Comparison of ENCODE assay signal across 20 mouse cellular contexts in the genomic region with DNA sequence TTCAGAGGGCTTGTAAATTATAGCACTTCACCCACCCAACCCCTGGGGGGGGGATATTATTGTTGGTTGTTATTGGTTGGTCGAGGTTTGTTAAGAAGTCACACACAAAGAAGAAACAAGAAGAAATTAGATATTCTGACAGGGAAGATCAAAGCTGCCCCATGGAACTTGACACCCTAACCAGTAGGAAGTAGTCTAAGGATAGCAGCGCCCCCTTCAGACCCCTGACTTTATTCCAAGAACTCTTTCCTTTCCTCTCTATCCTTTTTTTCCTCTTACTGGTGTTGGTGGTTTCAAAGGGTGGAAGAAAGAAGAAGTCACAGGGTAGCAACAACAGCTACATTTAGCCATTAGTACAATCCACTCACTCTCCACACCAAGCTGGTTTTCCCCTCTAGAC. TPM values are rescaled to one million over a fixed set of nuclear protein-coding genes. Genes with fewer than 3 reads are reported as not detected.
A peak's percentile ranks its signal among the peaks of the same experiment; 100 is the strongest.
DNase-seq lines count a peak whose midpoint lies in the region; ATAC-seq and TF ChIP-seq lines count a peak whose summit lies in the region.
"Had no signal": no experiment of that assay in that cellular context is flagged by ENCODE, and none has a peak within 500 bp of the region (broad histone marks: within the 10 kb centered on the region; RNA-seq: fewer than 3 reads in every experiment).

No protein-coding gene starts in this region.

- in situ Hi-C loops in Patski (cut with MboI; ENCODE audit: low pct_unique_long_range_greater_than_20kb) = no loop called here

- CTCF ChIA-PET in Patski (lab: Charles Lee) = interaction anchor here (0.9 to 1.3 kb wide), 2 partner anchors 10 to 62 kb away, joined by 3 to 4 read pairs; no protein-coding TSS in a partner anchor

- no peaks in the 10 kb centered on the region for H3K27me3 ChIP-seq in intestine, postnatal 0 days (replicated peaks; ENCODE audit: control insufficient read depth, insufficient read depth, low read length)
- no peaks in the 10 kb centered on the region for H3K27me3 ChIP-seq in intestine, embryonic 15.5 days (replicated peaks)
- H3K27me3 ChIP-seq in Patski = no peaks in the 10 kb centered on the region
- H3K27me3 ChIP-seq: embryonic facial prominence, embryonic 13.5 days; forebrain, embryonic 12.5 days; hindbrain, embryonic 13.5 days had no signal

- DNase-seq in kidney, postnatal 36 days = peak; percentile 19 to 60
- no peak for DNase-seq in kidney, adult 8-10 months
- DNase-seq in Patski (ENCODE audit: low read depth, low spot score) = no peak
- no peak for DNase-seq in frontal cortex, adult 2 months (ENCODE audit: extremely low spot score in 1 of 2, low spot score in 1 of 2)
- DNase-seq: adrenal gland, postnatal 14 days; cerebellum, adult 11-12 months; cerebellum, adult 9-10 months; cerebellum, postnatal 25 days; gastrocnemius, postnatal 14 days; heart, postnatal 10 days had no signal

- H3K4me2 ChIP-seq in intestine, postnatal 0 days (replicated peaks; ENCODE audit: low read depth) = no peak overlapping the region
- H3K4me2 ChIP-seq in intestine, embryonic 15.5 days (replicated peaks) = no peak overlapping the region
- H3K4me2 ChIP-seq: embryonic facial prominence, embryonic 13.5 days; forebrain, embryonic 12.5 days; hindbrain, embryonic 13.5 days had no signal

- no peak overlapping the region for H3K4me3 ChIP-seq in intestine, postnatal 0 days (ENCODE audit: low read depth, low read length)
- H3K4me3 ChIP-seq in intestine, embryonic 15.5 days (replicated peaks) = no peak overlapping the region
- H3K4me3 ChIP-seq: embryonic facial prominence, embryonic 13.5 days; forebrain, embryonic 12.5 days; hindbrain, embryonic 13.5 days had no signal

- H3K36me3 ChIP-seq in intestine, postnatal 0 days (ENCODE audit: control insufficient read depth, insufficient read depth) = peaks cover 71% of the 10 kb centered on the region
- H3K36me3 ChIP-seq in intestine, embryonic 15.5 days = peaks cover 11% of the 10 kb centered on the region

- 86% methylated on average over 2 of the region's 2 CpGs for WGBS in intestine, postnatal 0 days
- WGBS in intestine, embryonic 15.5 days = 88% methylated on average over 2 of the region's 2 CpGs

- H3K9me3 ChIP-seq in intestine, postnatal 0 days (ENCODE audit: control insufficient read depth) = no peaks in the 10 kb centered on the region
- no peaks in the 10 kb centered on the region for H3K9me3 ChIP-seq in intestine, embryonic 15.5 days
- H3K9me3 ChIP-seq: embryonic facial prominence, embryonic 13.5 days; forebrain, embryonic 12.5 days; hindbrain, embryonic 13.5 days had no signal

- H3K9ac ChIP-seq in intestine, postnatal 0 days (ENCODE audit: low read depth, low read length) = no peak overlapping the region
- no peak overlapping the region for H3K9ac ChIP-seq in intestine, embryonic 15.5 days
- H3K9ac ChIP-seq: embryonic facial prominence, embryonic 13.5 days; forebrain, embryonic 12.5 days; hindbrain, embryonic 13.5 days had no signal

- ATAC-seq in intestine, postnatal 0 days = no peak
- ATAC-seq in intestine, embryonic 15.5 days = no peak
- no peak for ATAC-seq in Patski
- ATAC-seq: forebrain, embryonic 16.5 days; hindbrain, postnatal 0 days had no signal

- peak; percentile 25 for TF ChIP-seq CTCF in intestine, postnatal 0 days (IDR thresholded peaks at IDR 0.05; ENCODE audit: low read depth)
- peak; percentile 17 for TF ChIP-seq CTCF in Patski (IDR thresholded peaks at IDR 0.05)

- H3K4me1 ChIP-seq in intestine, postnatal 0 days (replicated peaks; ENCODE audit: control insufficient read depth, insufficient read depth, low read length) = no peaks in the 10 kb centered on the region; the same call in 1 of the 2 replicates
- H3K4me1 ChIP-seq in intestine, embryonic 15.5 days (replicated peaks) = no peaks in the 10 kb centered on the region
- H3K4me1 ChIP-seq: embryonic facial prominence, embryonic 13.5 days; forebrain, embryonic 12.5 days; hindbrain, embryonic 13.5 days had no signal

- no peak overlapping the region for H3K27ac ChIP-seq in intestine, postnatal 0 days (ENCODE audit: low read depth, low read length)
- no peak overlapping the region for H3K27ac ChIP-seq in intestine, embryonic 15.5 days
- H3K27ac ChIP-seq: embryonic facial prominence, embryonic 13.5 days; forebrain, embryonic 12.5 days; hindbrain, embryonic 13.5 days; hindbrain, postnatal 0 days had no signal

- POLR2A ChIA-PET in Patski (lab: Charles Lee) = interaction anchor here (0.6 kb wide), 1 partner anchor 588 kb away, joined by 3 read pairs; no protein-coding TSS in a partner anchor

RNA-seq across cellular contexts. Expression of a gene that starts 45.3 kb away (rescaled TPM):
- polyA plus RNA-seq in intestine, postnatal 0 days (2015; fragmentation: Nextera tagmentation; extraction: Ambion mirVana) = 0.10 TPM in 1 of 2 replicates, not detected in the other
- polyA plus RNA-seq in intestine, embryonic 15.5 days (2015; fragmentation: Nextera tagmentation; extraction: Ambion mirVana) = not detected in 2 replicates
- polyA plus RNA-seq in Patski (2021) = 0.09 TPM
- polyA plus RNA-seq in frontal cortex, adult 2 months (2012; rRNA removed) = not detected in 2 replicates
- polyA plus RNA-seq: cortical plate, adult 2 months; embryonic facial prominence, embryonic 13.5 days; forebrain, embryonic 12.5 days; gonadal fat pad, adult 2 months; heart, embryonic 14.5 days; hindbrain, embryonic 13.5 days; hindbrain, postnatal 0 days had no signal

Comparison
In these comparisons a context has a peak if more than half of its experiments do, and no peak if none do; other contexts are left out.
1. DNase-seq: peak in kidney, postnatal 36 days (2 of 2); none in kidney, adult 8-10 months (0 of 2), Patski (single experiment) and frontal cortex, adult 2 months (0 of 2).